In genomic region chr10:75666451-75667030, GRCm38 (mm10) we compare ENCODE assay signal across 8 mouse cellular contexts. TPM values are rescaled to one million over a fixed set of nuclear protein-coding genes. Genes with fewer than 3 reads are reported as not detected.
A peak's percentile ranks its signal among the peaks of the same experiment; 100 is the strongest.
DNase-seq lines count a peak whose midpoint lies in the region; ATAC-seq and TF ChIP-seq lines count a peak whose summit lies in the region.

No protein-coding gene starts in this region.

- no peaks in the 10 kb centered on the region for H3K9me3 ChIP-seq in embryonic facial prominence, embryonic 12.5 days
- H3K9me3 ChIP-seq in limb, embryonic 14.5 days (ENCODE audit: control insufficient read depth, low read length) = no peaks in the 10 kb centered on the region
- H3K9me3 ChIP-seq in stomach, embryonic 15.5 days = no peaks in the 10 kb centered on the region

- TF ChIP-seq POLR2A in limb, embryonic 14.5 days (IDR thresholded peaks at IDR 0.05; ENCODE audit: borderline replicate concordance, extremely low read depth, insufficient read depth, insufficient read length) = no peak

- peak overlapping the region; percentile 99 for H3K4me2 ChIP-seq in embryonic facial prominence, embryonic 12.5 days (replicated peaks)
- peak overlapping the region; percentile 97 for H3K4me2 ChIP-seq in limb, embryonic 14.5 days (replicated peaks; ENCODE audit: low read depth, low read length, severe bottlenecking)
- peak overlapping the region; percentile 92 for H3K4me2 ChIP-seq in stomach, embryonic 15.5 days

- peaks cover 15% of the 10 kb centered on the region; the same call in 1 of the 2 replicates for H3K4me1 ChIP-seq in embryonic facial prominence, embryonic 12.5 days
- peaks cover 5% of the 10 kb centered on the region; the same call in 1 of the 2 replicates for H3K4me1 ChIP-seq in limb, embryonic 14.5 days (ENCODE audit: control insufficient read depth, insufficient read depth, low read length)
- H3K4me1 ChIP-seq in stomach, embryonic 15.5 days = peaks cover 15% of the 10 kb centered on the region

- 37% methylated on average over 4 of the region's 4 CpGs for WGBS in embryonic facial prominence, embryonic 12.5 days
- 43% methylated on average over 4 of the region's 4 CpGs for WGBS in limb, embryonic 14.5 days
- 52% methylated on average over 4 of the region's 4 CpGs for WGBS in stomach, embryonic 15.5 days

- peak overlapping the region; percentile 68 for H3K4me3 ChIP-seq in embryonic facial prominence, embryonic 12.5 days
- H3K4me3 ChIP-seq in limb, embryonic 14.5 days (replicated peaks; ENCODE audit: low read length) = peak overlapping the region; percentile 70
- H3K4me3 ChIP-seq in stomach, embryonic 15.5 days (replicated peaks) = peak overlapping the region; percentile 78

- ATAC-seq in embryonic facial prominence, embryonic 12.5 days (ENCODE audit: insufficient number of reproducible peaks, insufficient read depth, low FRiP score, low TSS enrichment) = no peak
- ATAC-seq in limb, embryonic 14.5 days (ENCODE audit: low FRiP score, low read depth) = no peak
- no peak for ATAC-seq in stomach, embryonic 15.5 days (ENCODE audit: insufficient read depth, low FRiP score, low read depth)

- H3K36me3 ChIP-seq in embryonic facial prominence, embryonic 12.5 days = peaks cover 41% of the 10 kb centered on the region
- peaks cover 15% of the 10 kb centered on the region; the same call in 1 of the 2 replicates for H3K36me3 ChIP-seq in limb, embryonic 14.5 days (ENCODE audit: control insufficient read depth, insufficient read depth, low read length)
- H3K36me3 ChIP-seq in stomach, embryonic 15.5 days = peaks cover 6% of the 10 kb centered on the region; the same call in 1 of the 2 replicates

- peak; percentile 22 to 53 for DNase-seq in layer of hippocampus, adult 18-20 months (ENCODE audit: low spot score in 2 of 2)
- DNase-seq in layer of hippocampus, postnatal 25 days (ENCODE audit: extremely low spot score in 1 of 2, low spot score in 1 of 2) = no peak
- peak; percentile 28 for DNase-seq in NIH3T3 (ENCODE audit: low read depth)
- DNase-seq in limb, embryonic 14.5 days (ENCODE audit: low spot score) = no peak
- no peak for DNase-seq in urinary bladder, postnatal 4 days (ENCODE audit: low spot score in 2 of 2)
- DNase-seq in adrenal gland, postnatal 4 days (ENCODE audit: low spot score in 2 of 2) = no peak

- peak overlapping the region; percentile 72; the same call in 1 of the 2 replicates for H3K9ac ChIP-seq in embryonic facial prominence, embryonic 12.5 days
- H3K9ac ChIP-seq in limb, embryonic 14.5 days (ENCODE audit: low read depth, low read length, severe bottlenecking) = peak overlapping the region; percentile 73
- H3K9ac ChIP-seq in stomach, embryonic 15.5 days = peak overlapping the region; percentile 63

- no peak overlapping the region for H3K27ac ChIP-seq in embryonic facial prominence, embryonic 12.5 days
- no peak overlapping the region for H3K27ac ChIP-seq in limb, embryonic 14.5 days (replicated peaks; ENCODE audit: low read depth, low read length)
- peak overlapping the region; percentile 83 for H3K27ac ChIP-seq in stomach, embryonic 15.5 days

- H3K27me3 ChIP-seq in embryonic facial prominence, embryonic 12.5 days = peaks cover 22% of the 10 kb centered on the region
- H3K27me3 ChIP-seq in limb, embryonic 14.5 days (ENCODE audit: control insufficient read depth, insufficient read depth, low read length) = no peaks in the 10 kb centered on the region
- H3K27me3 ChIP-seq in stomach, embryonic 15.5 days (replicated peaks) = no peaks in the 10 kb centered on the region

RNA-seq across cellular contexts. Expression of gene Susd2, which starts 22.7 kb away (rescaled TPM):
- total RNA-seq in layer of hippocampus, adult 18-20 months (2021) = 1 to 10 TPM; 1.9 to 2.4 TPM
- total RNA-seq in layer of hippocampus, postnatal 25 days (2021) = 1 to 10 TPM; 1.4 to 1.6 TPM
- 1.9 and 2.7 TPM in 2 replicates for polyA plus RNA-seq in embryonic facial prominence, embryonic 12.5 days (2016; fragmentation: Nextera tagmentation; extraction: Ambion mirVana)
- 5.3 and 5.9 TPM in 2 replicates for polyA plus RNA-seq in limb, embryonic 14.5 days (2012; rRNA removed)
- polyA plus RNA-seq in limb, embryonic 14.5 days (2014; fragmentation: Nextera tagmentation; extraction: Ambion mirVana) = 5.2 and 6.3 TPM in 2 replicates
- 11.7 and 11.8 TPM in 2 replicates for polyA plus RNA-seq in stomach, embryonic 15.5 days (2015; fragmentation: Nextera tagmentation; extraction: Ambion mirVana)
- total RNA-seq in adrenal gland, postnatal 4 days (2021) = 10 to 100 TPM in 1 of 2 experiments, 1 to 10 TPM in 1; 7.4 to 17.2 TPM

Comparison
In these comparisons a context has a peak if more than half of its experiments do, and no peak if none do; other contexts are left out.
1. DNase-seq: peak in layer of hippocampus, adult 18-20 months (2 of 2) and NIH3T3 (single experiment); none in layer of hippocampus, postnatal 25 days (0 of 2), limb, embryonic 14.5 days (single experiment), urinary bladder, postnatal 4 days (0 of 2) and adrenal gland, postnatal 4 days (0 of 2).
2. Peak in every context shown above with its lines, with median percentiles within 50 percentile points of each other: H3K4me2 ChIP-seq, H3K4me3 ChIP-seq and H3K9ac ChIP-seq.